In genomic region chr17:29118057-29118456, GRCm38 (mm10) we compare ENCODE assay signal across 16 mouse cellular contexts. TPM values are rescaled to one million over a fixed set of nuclear protein-coding genes. Genes with fewer than 3 reads are reported as not detected.
A peak's percentile ranks its signal among the peaks of the same experiment; 100 is the strongest.
DNase-seq lines count a peak whose midpoint lies in the region; ATAC-seq lines count a peak whose summit lies in the region.
"Had no signal": no experiment of that assay in that cellular context is flagged by ENCODE, and none has a peak within 500 bp of the region (broad histone marks: within the 10 kb centered on the region; RNA-seq: fewer than 3 reads in every experiment).

No protein-coding gene starts in this region.

- no peak overlapping the region for H3K9ac ChIP-seq in neural tube, embryonic 15.5 days (replicated peaks)
- no peak overlapping the region for H3K9ac ChIP-seq in embryonic facial prominence, embryonic 14.5 days (ENCODE audit: low read depth, low read length)
- H3K9ac ChIP-seq: heart, embryonic 12.5 days; lung, embryonic 14.5 days had no signal

- DNase-seq in neural tube, embryonic 10.5 days (ENCODE audit: extremely low spot score, low spot score) = peak; percentile 35
- peak; percentile 40 for DNase-seq in NIH3T3 (ENCODE audit: low read depth)
- DNase-seq in embryonic facial prominence, embryonic 14.5 days (ENCODE audit: low spot score) = peak; percentile 84
- DNase-seq in mesoderm, embryonic 11.5 days (ENCODE audit: low read depth, low spot score) = peak; percentile 71
- DNase-seq in left cerebral cortex, adult 11 months (ENCODE audit: low spot score) = no peak
- no peak for DNase-seq in left cerebral cortex, postnatal 10 days (ENCODE audit: extremely low spot score in 1 of 2, low spot score in 2 of 2)
- no peak for DNase-seq in left cerebral cortex, postnatal 36 days (ENCODE audit: low spot score in 2 of 2)
- DNase-seq: cerebellum, adult 11-12 months; gastrocnemius, postnatal 36 days; heart, postnatal 36 days; kidney, adult 8-10 months; lung, embryonic 14.5 days had no signal

- no peaks in the 10 kb centered on the region for H3K36me3 ChIP-seq in neural tube, embryonic 15.5 days
- no peaks in the 10 kb centered on the region for H3K36me3 ChIP-seq in embryonic facial prominence, embryonic 14.5 days (ENCODE audit: control insufficient read depth, insufficient read depth, low read length)
- H3K36me3 ChIP-seq: heart, embryonic 12.5 days had no signal

- no peaks in the 10 kb centered on the region for H3K9me3 ChIP-seq in neural tube, embryonic 15.5 days (replicated peaks)
- no peaks in the 10 kb centered on the region for H3K9me3 ChIP-seq in embryonic facial prominence, embryonic 14.5 days (ENCODE audit: control insufficient read depth, low read length)
- H3K9me3 ChIP-seq: heart, embryonic 12.5 days had no signal

- no peaks in the 10 kb centered on the region for H3K27me3 ChIP-seq in neural tube, embryonic 15.5 days (replicated peaks)
- no peaks in the 10 kb centered on the region for H3K27me3 ChIP-seq in embryonic facial prominence, embryonic 14.5 days (replicated peaks; ENCODE audit: control insufficient read depth, insufficient read depth, low read length)

- 62% methylated on average over 5 of the region's 5 CpGs for WGBS in neural tube, embryonic 15.5 days
- 37% methylated on average over 5 of the region's 5 CpGs for WGBS in embryonic facial prominence, embryonic 14.5 days

- H3K4me3 ChIP-seq in neural tube, embryonic 15.5 days (replicated peaks) = no peak overlapping the region
- H3K4me3 ChIP-seq in embryonic facial prominence, embryonic 14.5 days (ENCODE audit: low read depth, low read length) = no peak overlapping the region
- H3K4me3 ChIP-seq: heart, embryonic 12.5 days had no signal

- ATAC-seq in neural tube, embryonic 15.5 days (ENCODE audit: low FRiP score) = no peak
- ATAC-seq in embryonic facial prominence, embryonic 14.5 days (ENCODE audit: low read depth) = peak; percentile 83; the same call in 1 of the 2 replicates

- no peaks in the 10 kb centered on the region for H3K4me1 ChIP-seq in neural tube, embryonic 15.5 days
- no peaks in the 10 kb centered on the region for H3K4me1 ChIP-seq in embryonic facial prominence, embryonic 14.5 days (ENCODE audit: control insufficient read depth, insufficient read depth, low read length)

- H3K4me2 ChIP-seq in neural tube, embryonic 15.5 days = no peak overlapping the region
- H3K4me2 ChIP-seq in embryonic facial prominence, embryonic 14.5 days (ENCODE audit: low read depth, low read length) = no peak overlapping the region
- H3K4me2 ChIP-seq: heart, embryonic 12.5 days; liver, embryonic 11.5 days; lung, embryonic 14.5 days had no signal

- H3K27ac ChIP-seq in neural tube, embryonic 15.5 days (replicated peaks) = no peak overlapping the region
- H3K27ac ChIP-seq in embryonic facial prominence, embryonic 14.5 days (replicated peaks; ENCODE audit: low read depth, low read length) = no peak overlapping the region

- intact Hi-C loops in left cerebral cortex, postnatal 10 days (cut with DNase I) = no loop called here
- intact Hi-C loops in left cerebral cortex, postnatal 36 days (cut with DNase I) = no loop called here

RNA-seq across cellular contexts. Expression of gene Rab44, which starts 4.1 kb away (rescaled TPM):
- polyA plus RNA-seq in neural tube, embryonic 15.5 days (2015; fragmentation: Nextera tagmentation; extraction: Ambion mirVana) = 0.15 and 3.7 TPM in 2 replicates
- polyA plus RNA-seq in embryonic facial prominence, embryonic 14.5 days (2014; fragmentation: Nextera tagmentation; extraction: Ambion mirVana) = 1.7 and 2.2 TPM in 2 replicates
- total RNA-seq in left cerebral cortex, postnatal 10 days (2021) = under 1 TPM in 1 of 2 experiments, not detected in 1; 0.15 TPM
- total RNA-seq in left cerebral cortex, postnatal 36 days (2021) = under 1 TPM in 1 of 2 experiments, not detected in 1; 0.52 TPM
- total RNA-seq: left cerebral cortex, adult 18-20 months had no signal

RNA-seq across cellular contexts. Expression of gene Cdkn1a, which starts 27.3 kb away (rescaled TPM):
- polyA plus RNA-seq in neural tube, embryonic 15.5 days (2015; fragmentation: Nextera tagmentation; extraction: Ambion mirVana) = 99.0 and 99.7 TPM in 2 replicates
- 223 and 292 TPM in 2 replicates for polyA plus RNA-seq in embryonic facial prominence, embryonic 14.5 days (2014; fragmentation: Nextera tagmentation; extraction: Ambion mirVana)
- total RNA-seq in left cerebral cortex, postnatal 10 days (2021) = 10 to 100 TPM; 34.2 to 40.4 TPM
- 10 to 100 TPM; 27.0 to 40.0 TPM for total RNA-seq in left cerebral cortex, postnatal 36 days (2021)

Comparison
In these comparisons a context has a peak if more than half of its experiments do, and no peak if none do; other contexts are left out.
1. DNase-seq: peak in neural tube, embryonic 10.5 days (single experiment), NIH3T3 (single experiment), embryonic facial prominence, embryonic 14.5 days (single experiment) and mesoderm, embryonic 11.5 days (single experiment); none in left cerebral cortex, adult 11 months (single experiment), left cerebral cortex, postnatal 10 days (0 of 2) and left cerebral cortex, postnatal 36 days (0 of 2).